Mouse (Mus musculus) adrenal gland (tissue): Measurements from ENCODE around the gene Atg13.

ENCODE experiments used
- intact Hi-C: fragments of 180-260 bp; cut with DNase I; formaldehyde crosslinking; loops from one replicate; pipeline ENCODE4 v1.15.1; 2025

Atg13 gene

DNA sequence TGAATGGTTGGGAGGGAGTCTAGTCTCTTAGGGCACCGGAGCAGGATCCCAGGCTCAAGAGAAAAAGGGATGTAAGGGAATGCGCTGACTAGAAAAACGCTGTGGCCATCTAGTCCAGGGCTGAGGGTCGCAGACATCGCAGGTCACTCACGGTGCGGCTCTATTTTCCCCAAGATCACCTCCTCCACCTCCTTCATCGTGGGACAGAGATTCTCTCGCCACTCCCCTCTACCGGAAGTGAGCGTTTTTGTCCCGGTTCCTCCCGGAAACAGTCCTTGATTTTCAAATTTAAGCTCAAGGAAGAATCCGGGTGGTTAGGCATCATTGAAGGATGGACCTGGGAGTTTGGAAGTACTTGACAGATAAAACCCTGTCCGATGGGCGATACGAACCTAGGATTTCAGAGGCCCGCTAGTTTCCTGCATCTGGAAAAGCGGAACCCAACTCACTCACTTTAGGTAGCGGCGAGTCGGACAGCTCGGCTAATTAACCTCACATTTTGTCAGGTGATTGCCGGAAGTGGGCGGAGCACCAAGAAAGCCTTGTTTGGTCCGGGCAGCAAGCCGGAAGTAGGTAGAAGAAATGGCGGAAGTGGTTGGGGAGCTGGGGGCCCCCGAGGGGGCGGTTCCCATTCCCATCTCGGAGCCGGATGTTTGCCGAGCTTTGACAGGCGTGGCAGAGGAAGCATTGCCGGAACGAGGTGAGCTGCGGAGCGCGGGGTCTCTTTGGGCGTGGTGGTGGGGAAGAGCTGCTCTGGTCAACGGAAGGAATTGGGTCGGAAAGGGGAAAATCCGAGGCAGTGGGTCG is 60.6 kb downstream of the Atg13 start, which contains the start of the genes Zfp408 and Arhgap1:
Zfp408 (minus strand) TSS at position 239 of the 807 bp plus-strand sequence.
Arhgap1 (plus strand) TSS at position 308 of the 807 bp plus-strand sequence.
- intact Hi-C loops, result no loop called here

- intact Hi-C loops, result no loop called here
These were observed 61.2 kb downstream of the Atg13 start for GRCm38 (mm10) chr2:91649152-91649551.

GRCm38 (mm10) chr2:91646733-91647132 is 63.6 kb downstream of the Atg13 start:
- intact Hi-C loops, result loop anchor here (1.0 kb wide), 1 partner anchor 43 kb away; no protein-coding TSS in a partner anchor

DNA sequence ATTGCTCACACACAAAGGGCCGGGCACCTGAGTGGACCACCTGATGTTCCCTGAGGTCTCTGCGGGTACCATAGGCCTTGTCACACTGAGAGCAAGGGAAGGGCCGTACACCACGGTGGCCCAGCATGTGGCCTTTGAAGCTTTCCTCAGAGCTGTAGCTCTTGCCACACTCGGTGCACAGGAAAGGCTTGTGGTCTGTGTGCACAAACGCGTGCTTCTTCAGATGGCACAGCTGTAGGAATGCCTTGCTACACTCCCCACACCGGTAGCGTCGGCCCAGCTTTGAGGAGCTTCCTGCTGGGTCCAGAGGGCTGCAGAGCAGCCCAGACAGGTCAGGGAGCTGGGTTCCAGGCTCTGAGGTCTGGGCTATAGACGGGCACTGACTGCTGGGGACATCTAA is 64.6 kb downstream of the Atg13 start:
- intact Hi-C loops, result loop anchor here (1.0 kb wide), 1 partner anchor 43 kb away; no protein-coding TSS in a partner anchor

GRCm38 (mm10) chr2:91645354-91645753 is 65.0 kb downstream of the Atg13 start:
- intact Hi-C loops, result no loop called here

DNA sequence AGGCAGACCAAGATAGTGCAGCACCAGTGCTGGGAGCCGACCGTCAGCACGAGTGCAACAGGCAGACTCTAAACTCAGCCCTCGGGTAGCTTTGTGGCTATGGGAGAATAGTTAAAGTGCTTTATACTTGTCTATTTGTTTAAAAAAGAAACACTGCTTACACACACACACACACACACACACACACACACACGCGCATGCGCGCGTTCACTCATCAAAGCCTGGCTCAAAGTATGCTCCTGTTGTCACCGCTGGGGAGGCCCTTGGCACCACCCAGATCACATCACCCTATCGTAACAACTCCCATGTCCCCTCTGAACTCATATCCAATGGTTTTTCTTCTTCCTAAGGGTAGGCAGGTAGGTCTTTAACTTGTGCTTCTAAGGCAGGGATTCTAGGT is 66.4 kb downstream of the Atg13 start:
- intact Hi-C loops, result no loop called here

DNA sequence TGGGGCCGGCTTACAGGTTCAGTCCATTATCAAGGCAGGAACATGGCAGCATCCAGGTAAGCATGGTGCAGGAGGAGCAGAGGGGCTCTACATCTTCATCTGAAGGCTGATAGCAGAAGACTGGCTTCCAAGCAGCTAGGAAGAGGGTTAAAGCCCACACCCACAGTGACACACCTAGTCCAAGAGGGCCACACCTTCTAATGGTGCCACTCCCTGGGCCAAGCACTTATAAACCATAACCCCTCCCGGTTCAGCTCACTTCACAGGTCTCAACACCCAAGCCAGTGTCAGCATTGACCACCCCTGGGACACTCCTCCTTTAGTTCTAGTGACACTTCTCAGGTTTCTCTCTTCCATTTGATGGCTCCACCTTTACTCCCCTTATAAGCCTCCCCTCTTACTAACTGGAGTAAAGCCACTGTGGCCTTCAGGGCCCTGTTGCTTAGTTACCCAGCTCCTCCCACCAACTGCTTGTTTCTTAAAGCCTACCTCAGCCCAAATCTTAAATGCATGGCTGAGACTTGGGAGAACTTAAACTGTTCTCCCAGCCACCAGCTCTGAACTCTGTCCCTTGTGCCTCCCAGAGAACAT is 67.5 kb downstream of the Atg13 start:
- intact Hi-C loops, result no loop called here

DNA sequence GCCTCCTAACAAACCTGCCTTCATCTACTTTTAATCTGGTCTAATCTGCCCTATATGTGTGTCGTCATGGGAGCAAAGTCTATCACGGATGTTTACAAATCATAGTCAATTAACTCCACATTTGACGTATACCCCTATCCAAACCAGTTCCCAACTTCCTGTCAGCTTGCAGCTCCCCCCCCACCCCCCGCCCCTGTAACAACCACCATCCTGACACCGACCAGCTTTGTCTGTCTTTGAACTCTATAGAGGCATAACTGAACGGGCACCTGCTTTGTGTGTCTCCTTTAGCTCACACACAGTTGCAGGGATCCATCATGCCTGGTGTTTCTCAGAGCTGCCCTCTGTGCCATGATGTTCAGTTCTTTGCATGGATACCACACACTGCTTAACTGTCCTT is 71.4 kb downstream of the Atg13 start:
- intact Hi-C loops, result no loop called here

DNA sequence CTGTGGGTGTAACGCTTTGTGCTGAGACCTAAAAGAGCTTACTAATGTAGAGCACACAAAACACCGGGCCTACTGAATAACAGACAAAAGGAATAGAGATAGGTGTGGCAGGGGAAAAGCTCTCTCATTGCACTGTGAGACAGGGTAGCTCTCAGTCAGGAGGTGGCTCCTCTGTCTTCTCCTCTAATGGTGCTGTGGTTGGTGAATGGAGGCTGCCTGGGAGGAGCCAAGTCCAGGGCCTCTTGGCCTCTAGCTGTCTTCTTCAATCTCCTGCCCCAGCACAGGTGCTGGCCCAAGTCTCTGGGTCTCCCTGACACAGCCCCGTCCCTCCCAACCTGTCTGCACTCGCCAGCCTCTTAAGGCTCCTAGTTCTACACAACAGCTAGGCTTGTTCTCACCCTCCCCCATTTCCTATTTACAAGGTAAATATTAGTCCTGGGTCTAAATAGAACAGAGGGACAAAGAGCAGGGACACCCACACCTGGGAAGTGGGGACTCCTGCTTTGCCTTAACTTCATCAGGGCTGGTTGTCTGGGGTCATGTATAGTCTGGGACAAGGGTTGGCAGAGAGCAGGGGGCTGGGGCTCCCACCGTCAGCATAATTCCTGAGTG is 73.5 kb downstream of the Atg13 start:
- intact Hi-C loops, result no loop called here

DNA sequence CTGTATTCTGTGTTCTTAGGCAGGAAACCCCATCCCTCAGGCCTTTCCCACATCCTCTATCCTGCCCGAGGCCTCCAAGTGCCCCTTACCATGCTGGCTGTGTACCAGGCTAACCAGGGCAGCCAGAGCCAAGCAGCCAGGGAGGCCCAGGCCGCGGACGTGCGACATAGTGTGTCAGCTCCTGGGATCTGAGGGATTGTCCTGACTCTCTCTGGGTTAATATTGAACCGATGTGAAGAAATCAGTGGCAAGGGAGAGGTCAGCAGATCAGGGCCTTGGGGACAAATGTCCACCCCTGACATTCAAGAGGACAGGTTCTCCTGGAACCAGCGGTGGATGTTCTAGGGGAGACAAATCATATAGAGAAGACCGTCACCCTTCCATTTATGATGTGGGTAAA is 74.1 kb downstream of the Atg13 start, which contains the start of gene F2:
F2 (minus strand) TSS at position 186 of the 400 bp plus-strand sequence.
- intact Hi-C loops, result no loop called here

- intact Hi-C loops, result no loop called here
These were observed 74.9 kb downstream of the Atg13 start for GRCm38 (mm10) chr2:91635486-91635885.

- intact Hi-C loops, result no loop called here
These were observed 75.5 kb downstream of the Atg13 start for GRCm38 (mm10) chr2:91634841-91635240.

GRCm38 (mm10) chr2:91633334-91633977 is 76.9 kb downstream of the Atg13 start:
- intact Hi-C loops, result no loop called here

- intact Hi-C loops, result no loop called here
These were observed 78.1 kb downstream of the Atg13 start for GRCm38 (mm10) chr2:91632316-91632715.

- intact Hi-C loops, result no loop called here
These were observed 78.5 kb downstream of the Atg13 start for GRCm38 (mm10) chr2:91631826-91632225.

GRCm38 (mm10) chr2:91630384-91630783 is 80.0 kb downstream of the Atg13 start:
- intact Hi-C loops, result no loop called here

DNA sequence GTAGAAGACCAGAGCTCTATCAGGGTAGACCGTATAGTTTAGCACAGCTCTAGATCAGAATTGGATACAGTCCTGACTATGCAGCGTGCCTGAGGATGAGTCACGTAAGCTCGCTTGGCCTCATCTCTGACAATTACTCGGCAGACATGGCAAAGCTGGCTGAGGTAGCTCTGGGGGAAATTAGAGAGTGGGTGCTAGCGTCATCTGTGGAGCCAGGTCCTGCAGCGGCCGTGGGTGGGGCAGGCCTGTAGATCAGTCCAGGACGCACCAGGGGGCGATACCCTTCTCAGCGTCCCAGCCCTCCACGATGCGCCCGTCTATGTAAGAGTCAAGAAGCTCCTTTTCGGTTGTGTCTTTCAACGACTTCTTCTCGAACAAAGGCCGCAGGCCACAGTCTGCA is 80.7 kb downstream of the Atg13 start:
- intact Hi-C loops, result no loop called here

GRCm38 (mm10) chr2:91628171-91628570 is 82.2 kb downstream of the Atg13 start:
- intact Hi-C loops, result no loop called here

- intact Hi-C loops, result no loop called here
These were observed 82.9 kb downstream of the Atg13 start for GRCm38 (mm10) chr2:91627486-91627885.
